Mouse (Mus musculus): Measurements from ENCODE around the gene Npff. TPM values are rescaled to one million over a fixed set of nuclear protein-coding genes. Genes with fewer than 3 reads are reported as not detected.

Gene Npff
- polyA plus RNA-seq, 1 experiment = 3.4 TPM

DNA sequence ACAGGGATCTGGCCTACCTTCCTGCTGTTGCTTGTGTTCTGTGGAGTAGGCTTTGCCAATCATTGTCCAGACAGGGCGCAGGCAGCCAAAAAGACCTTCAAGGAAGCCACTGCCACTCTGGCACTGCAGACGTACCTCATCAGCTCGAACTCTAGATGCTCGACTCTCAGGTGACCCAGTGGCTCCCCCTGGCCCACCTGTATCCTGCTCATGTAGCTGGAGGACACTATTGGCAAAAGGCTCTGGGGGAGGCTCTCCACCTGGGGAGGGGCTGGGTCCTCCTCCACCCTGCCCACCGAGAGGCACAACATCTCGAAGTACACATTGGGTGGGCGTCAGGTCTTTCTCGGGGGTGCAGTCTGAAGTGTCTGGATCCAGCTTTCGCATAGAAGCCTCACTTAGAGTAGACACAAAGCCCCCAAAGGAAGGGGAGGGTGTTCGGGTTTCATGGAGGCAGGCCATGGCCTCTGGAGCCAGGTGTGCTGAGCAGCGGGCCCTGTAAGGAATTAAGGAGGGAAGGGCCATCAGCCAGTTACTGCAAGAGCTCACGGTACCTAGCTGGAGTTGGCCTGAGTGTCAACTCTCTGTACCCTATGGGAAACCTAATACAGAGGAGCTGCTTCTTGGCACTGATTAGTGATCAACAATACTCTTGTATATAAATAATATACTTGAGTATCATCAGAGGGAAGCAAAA lies 19.5 kb downstream of the Npff start:
- WGBS = 56% methylated on average over 12 of the region's 12 CpGs
- peaks cover 3% of the 10 kb centered on the region for H3K36me3 ChIP-seq (ENCODE audit: control insufficient read depth, insufficient read depth, low read length)

DNA sequence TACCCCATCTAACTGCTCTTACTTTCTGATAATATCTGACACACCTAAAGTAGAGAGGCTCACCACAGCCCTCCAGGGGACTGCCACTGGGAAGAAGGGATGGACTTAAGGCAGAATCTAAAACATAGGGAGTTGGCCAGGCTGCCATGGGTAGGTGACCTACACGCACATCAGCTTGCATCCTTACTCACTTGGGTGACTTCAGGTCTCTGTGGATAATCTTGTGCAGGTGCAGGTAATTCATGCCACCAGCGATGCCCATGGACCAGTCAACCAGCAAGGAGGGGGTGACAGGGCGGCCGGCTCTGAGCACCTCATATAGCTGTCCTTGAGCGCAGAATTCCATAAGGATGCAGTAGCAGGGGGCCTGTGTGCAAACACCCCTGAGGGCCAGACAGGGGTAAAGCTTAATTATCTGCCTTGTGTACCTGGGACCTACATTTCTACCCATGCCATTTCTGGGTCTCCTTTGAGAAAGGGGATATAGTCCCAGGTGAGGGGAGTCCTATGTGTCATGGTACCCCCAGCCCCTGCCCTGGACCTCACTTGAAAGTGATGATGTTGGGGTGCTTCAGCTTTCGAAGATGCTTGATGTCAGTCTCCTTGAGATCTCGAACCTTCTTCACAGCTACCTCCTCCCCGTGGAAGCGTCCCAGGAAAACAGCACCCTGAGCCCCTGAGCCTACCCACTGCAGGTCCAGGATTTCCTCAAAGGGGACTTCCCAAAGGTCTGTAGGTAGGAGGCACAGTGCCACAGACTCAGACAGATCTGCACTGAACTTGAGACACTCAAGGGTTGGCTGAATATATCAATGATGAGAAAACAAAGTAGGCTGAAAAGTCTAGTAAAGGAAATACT lies 20.6 kb downstream of the Npff start:
- DNase-seq = no peak
- Histone ChIP-seq H3K4me3 (ENCODE audit: insufficient read depth, low read depth, low read length) (no peak overlapping the region), H3K27ac (ENCODE audit: insufficient read depth, low read depth, low read length) (no peak overlapping the region), H3K4me1 (ENCODE audit: control insufficient read depth, insufficient read depth, low read length) (no peaks in the 10 kb centered on the region), H3K36me3 (ENCODE audit: control insufficient read depth, insufficient read depth, low read length) (peaks cover 9% of the 10 kb centered on the region), H3K27me3 (replicated peaks; ENCODE audit: control insufficient read depth, insufficient read depth, low read length) (no peaks in the 10 kb centered on the region)
- TF ChIP-seq POLR2A (IDR thresholded peaks at IDR 0.05; ENCODE audit: low read depth, low read length) (no peak), CTCF (conservative IDR thresholded peaks at IDR 0.05; ENCODE audit: insufficient read depth, insufficient read length, low read depth, low read length) (no peak)
- 85% methylated on average over 9 of the region's 9 CpGs for WGBS

More for the DNA sequence above, 19.5 kb downstream of the Npff start:
- Histone ChIP-seq H3K27me3 (replicated peaks; ENCODE audit: control insufficient read depth, insufficient read depth, low read length) (no peaks in the 10 kb centered on the region), H3K4me3 (ENCODE audit: insufficient read depth, low read depth, low read length) (no peak overlapping the region), H3K4me1 (ENCODE audit: control insufficient read depth, insufficient read depth, low read length) (no peaks in the 10 kb centered on the region; the same call in 1 of the 2 replicates), H3K27ac (ENCODE audit: insufficient read depth, low read depth, low read length) (no peak overlapping the region)
- no peak for DNase-seq
- TF ChIP-seq POLR2A (IDR thresholded peaks at IDR 0.05; ENCODE audit: low read depth, low read length) (no peak), CTCF (conservative IDR thresholded peaks at IDR 0.05; ENCODE audit: insufficient read depth, insufficient read length, low read depth, low read length) (no peak)

DNA sequence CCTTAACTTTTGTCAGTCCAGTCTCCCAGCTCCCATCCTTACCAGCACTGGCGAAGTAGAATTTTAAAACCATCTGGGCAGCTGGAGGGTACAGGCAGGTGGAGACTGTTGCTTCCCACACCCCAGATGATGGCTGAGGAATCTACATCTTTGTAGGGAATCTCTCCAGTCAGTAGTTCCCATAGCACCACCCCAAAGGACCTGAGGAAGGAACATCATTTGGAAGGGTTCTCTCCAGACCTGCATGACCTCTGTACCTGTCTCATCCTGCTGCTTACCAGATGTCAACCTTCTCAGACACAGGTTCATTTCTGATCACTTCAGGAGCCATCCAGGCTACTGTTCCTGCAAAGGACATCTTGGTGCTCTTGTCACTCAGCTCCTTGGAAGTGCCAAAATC lies 21.3 kb downstream of the Npff start, which contains the start of gene Gm10337:
Gene Gm10337 (plus strand): TSS at position 276 of the 400 bp plus-strand sequence.
- Histone ChIP-seq H3K4me1 (ENCODE audit: control insufficient read depth, insufficient read depth, low read length) (no peaks in the 10 kb centered on the region), H3K27me3 (replicated peaks; ENCODE audit: control insufficient read depth, insufficient read depth, low read length) (no peaks in the 10 kb centered on the region), H3K4me3 (ENCODE audit: insufficient read depth, low read depth, low read length) (no peak within 1 kb of the TSS), H3K27ac (ENCODE audit: insufficient read depth, low read depth, low read length) (no peak within 1 kb of the TSS), H3K36me3 (ENCODE audit: control insufficient read depth, insufficient read depth, low read length) (peaks cover 9% of the 10 kb centered on the region)
- WGBS = 100% methylated on average over 1 of the region's 1 CpGs
- DNase-seq = no peak
- TF ChIP-seq CTCF (conservative IDR thresholded peaks at IDR 0.05; ENCODE audit: insufficient read depth, insufficient read length, low read depth, low read length) (no peak), POLR2A (IDR thresholded peaks at IDR 0.05; ENCODE audit: low read depth, low read length) (no peak)

DNA sequence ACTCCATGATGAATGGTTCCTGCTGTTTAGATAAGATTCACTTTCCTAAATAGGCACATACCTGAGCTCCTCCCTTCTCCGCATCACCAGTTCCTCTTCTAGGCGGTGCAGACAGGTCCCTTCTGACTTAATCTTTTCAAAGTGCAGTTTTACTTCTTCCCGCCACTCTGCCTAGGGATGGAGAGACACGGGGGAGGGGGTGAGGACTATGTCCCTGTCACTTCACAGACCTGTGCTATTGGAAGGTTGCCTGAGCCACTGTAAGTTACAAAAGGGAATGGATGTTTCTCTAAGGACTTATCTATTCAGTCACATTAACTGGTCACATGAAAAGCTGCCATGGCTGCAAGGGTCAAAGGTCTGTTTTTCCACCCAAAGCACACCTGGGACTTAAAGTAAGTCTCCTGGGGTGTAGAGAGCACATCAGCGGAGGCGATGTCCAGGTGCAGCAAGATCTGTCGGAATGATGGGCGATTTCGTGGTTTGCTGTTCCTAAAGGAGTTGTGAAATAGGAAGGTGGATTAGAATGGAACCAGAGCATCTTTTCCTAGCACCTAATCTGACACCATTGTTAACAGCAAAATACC lies 22.4 kb downstream of the Npff start:
- Histone ChIP-seq H3K27ac (ENCODE audit: insufficient read depth, low read depth, low read length) (no peak overlapping the region), H3K27me3 (replicated peaks; ENCODE audit: control insufficient read depth, insufficient read depth, low read length) (no peaks in the 10 kb centered on the region), H3K4me1 (ENCODE audit: control insufficient read depth, insufficient read depth, low read length) (no peaks in the 10 kb centered on the region), H3K4me3 (ENCODE audit: insufficient read depth, low read depth, low read length) (no peak overlapping the region), H3K36me3 (ENCODE audit: control insufficient read depth, insufficient read depth, low read length) (peaks cover 9% of the 10 kb centered on the region)
- 55% methylated on average over 9 of the region's 9 CpGs for WGBS
- peak; percentile 47 for DNase-seq
- no peak for TF ChIP-seq CTCF (conservative IDR thresholded peaks at IDR 0.05; ENCODE audit: insufficient read depth, insufficient read length, low read depth, low read length)
- TF ChIP-seq POLR2A (IDR thresholded peaks at IDR 0.05; ENCODE audit: low read depth, low read length) = no peak

DNA sequence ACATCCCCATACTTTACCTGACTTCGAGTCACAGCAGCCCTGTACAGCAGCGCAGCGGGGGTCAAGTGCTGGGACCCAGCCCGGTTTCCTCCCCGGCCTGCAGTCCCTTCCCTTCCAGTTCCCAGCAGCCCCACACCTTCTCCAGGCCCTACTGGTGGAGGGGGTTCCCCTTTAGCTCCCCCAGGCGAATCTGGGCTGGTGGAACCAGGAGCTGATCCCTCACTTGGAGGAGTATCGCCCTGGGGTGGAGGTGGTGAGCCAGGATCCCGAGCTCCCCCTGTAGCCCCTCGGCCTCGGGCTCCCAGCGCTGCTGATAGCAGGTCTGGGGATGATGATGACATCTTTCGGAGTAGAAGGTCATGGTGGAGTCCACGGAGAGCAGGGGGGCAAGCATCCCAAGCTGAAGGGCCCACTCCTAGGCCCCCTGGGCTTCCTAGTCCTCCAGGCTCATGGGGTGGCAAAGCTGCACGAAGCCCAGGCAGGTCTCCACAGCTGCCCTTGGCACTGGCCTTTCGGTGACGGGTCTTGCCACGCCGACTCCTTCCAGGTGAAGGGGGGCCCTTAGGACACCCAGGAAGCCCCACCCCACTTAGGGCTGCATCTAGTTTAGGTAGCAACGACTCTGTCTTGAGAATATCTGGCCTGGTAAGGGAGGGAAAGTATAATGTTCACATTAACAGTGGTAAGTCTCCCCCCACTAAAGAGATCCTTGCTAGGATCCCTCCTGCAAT lies 23.5 kb downstream of the Npff start:
- no peaks in the 10 kb centered on the region for H3K4me1 ChIP-seq (ENCODE audit: control insufficient read depth, insufficient read depth, low read length)
- no peak overlapping the region for H3K4me3 ChIP-seq (ENCODE audit: insufficient read depth, low read depth, low read length)
- peaks cover 9% of the 10 kb centered on the region for H3K36me3 ChIP-seq (ENCODE audit: control insufficient read depth, insufficient read depth, low read length)
- no peak overlapping the region for H3K27ac ChIP-seq (ENCODE audit: insufficient read depth, low read depth, low read length)
- no peak for TF ChIP-seq CTCF (conservative IDR thresholded peaks at IDR 0.05; ENCODE audit: insufficient read depth, insufficient read length, low read depth, low read length)
- no peak for TF ChIP-seq POLR2A (IDR thresholded peaks at IDR 0.05; ENCODE audit: low read depth, low read length)
- 87% methylated on average over 19 of the region's 19 CpGs for WGBS
- no peaks in the 10 kb centered on the region for H3K27me3 ChIP-seq (replicated peaks; ENCODE audit: control insufficient read depth, insufficient read depth, low read length)
- no peak for DNase-seq

DNA sequence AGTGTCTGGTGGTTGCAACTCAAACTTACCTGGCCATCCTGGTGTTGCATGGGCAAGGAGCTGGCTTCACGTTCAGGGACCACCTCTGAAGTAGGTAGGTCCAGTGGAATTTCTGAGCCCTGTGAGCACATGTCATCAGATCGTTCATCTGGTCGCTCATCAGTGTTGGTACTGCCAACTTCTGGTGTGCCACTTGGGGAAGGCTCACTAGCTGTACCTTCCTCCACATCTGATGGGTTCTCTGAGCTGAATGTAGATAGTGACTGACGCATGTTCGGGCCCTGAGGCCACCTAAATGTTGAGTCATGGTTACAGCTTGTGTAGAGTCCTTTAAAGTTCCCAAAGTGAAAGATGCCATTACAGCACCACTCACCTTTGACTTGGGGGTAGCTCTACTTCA lies 24.3 kb downstream of the Npff start:
- Histone ChIP-seq H3K36me3 (ENCODE audit: control insufficient read depth, insufficient read depth, low read length) (peaks cover 9% of the 10 kb centered on the region), H3K27ac (ENCODE audit: insufficient read depth, low read depth, low read length) (no peak overlapping the region), H3K27me3 (replicated peaks; ENCODE audit: control insufficient read depth, insufficient read depth, low read length) (no peaks in the 10 kb centered on the region), H3K4me1 (ENCODE audit: control insufficient read depth, insufficient read depth, low read length) (no peaks in the 10 kb centered on the region), H3K4me3 (ENCODE audit: insufficient read depth, low read depth, low read length) (no peak overlapping the region)
- no peak for DNase-seq
- TF ChIP-seq POLR2A (IDR thresholded peaks at IDR 0.05; ENCODE audit: low read depth, low read length) = no peak
- no peak for TF ChIP-seq CTCF (conservative IDR thresholded peaks at IDR 0.05; ENCODE audit: insufficient read depth, insufficient read length, low read depth, low read length)
- WGBS = 85% methylated on average over 5 of the region's 5 CpGs

Data from kidney, adult 2 months (tissue).